Mouse (Mus musculus): ENCODE data around the gene Hist1h4j. TPM values are rescaled to one million over a fixed set of nuclear protein-coding genes. Genes with fewer than 3 reads are reported as not detected.
"Not testable (repeated sequence)": the region's sequence is repeated elsewhere in the genome, so short reads cannot be mapped to it uniquely, and the experiment has no call there.

Gene Hist1h4j
- polyA plus RNA-seq, 1 experiment from 2014 or later = 1.2 TPM

GRCm38 (mm10) chr13:21734010-21734905, 606 bp upstream of the Hist1h4j start:
- peak; percentile 77 for ATAC-seq (ENCODE audit: insufficient number of reproducible peaks, low FRiP score, low TSS enrichment, low read depth)
- Histone ChIP-seq H3K4me3 (peak overlapping the region; percentile 45), H3K4me2 (peak overlapping the region; percentile 67), H3K9me3 (no peaks in the 10 kb centered on the region), H3K27me3 (no peaks in the 10 kb centered on the region), H3K36me3 (no peaks in the 10 kb centered on the region), H3K27ac (peak overlapping the region; percentile 96), H3K9ac (peak overlapping the region; percentile 33; the same call in 1 of the 2 replicates), H3K4me1 (0 out of 2 replicates have a peak, but pooled peaks cover 2% of the 10 kb centered on the region)
- WGBS = under 1% methylated on average over 21 of the region's 21 CpGs

- Histone ChIP-seq H3K4me1 (peaks cover 10% of the 10 kb centered on the region), H3K27me3 (no peaks in the 10 kb centered on the region), H3K9ac (no peak overlapping the region), H3K36me3 (no peaks in the 10 kb centered on the region), H3K9me3 (no peaks in the 10 kb centered on the region), H3K27ac (no peak overlapping the region), H3K4me2 (no peak overlapping the region), H3K4me3 (no peak overlapping the region)
- no peak for ATAC-seq (ENCODE audit: insufficient number of reproducible peaks, low FRiP score, low TSS enrichment, low read depth)
- WGBS = 84% methylated on average over 1 of the region's 1 CpGs
Measured at GRCm38 (mm10) chr13:21745006-21745405, 10.1 kb downstream of the Hist1h4j start.

- peak overlapping the region; percentile 23 for H3K9ac ChIP-seq
- H3K36me3 ChIP-seq = no peaks in the 10 kb centered on the region
- H3K9me3 ChIP-seq = no peaks in the 10 kb centered on the region
- H3K27ac ChIP-seq = peak overlapping the region; percentile 94
- ATAC-seq (ENCODE audit: insufficient number of reproducible peaks, low FRiP score, low TSS enrichment, low read depth) = no peak
- WGBS = 6% methylated on average over 5 of the region's 5 CpGs
- peak overlapping the region; percentile 53 for H3K4me2 ChIP-seq
- H3K27me3 ChIP-seq = no peaks in the 10 kb centered on the region
- peak overlapping the region; percentile 47 for H3K4me3 ChIP-seq
- peaks cover 20% of the 10 kb centered on the region for H3K4me1 ChIP-seq
Measured at GRCm38 (mm10) chr13:21749387-21750158, 14.7 kb downstream of the Hist1h4j start.

- H3K9me3 ChIP-seq, H3K27me3 ChIP-seq, H3K36me3 ChIP-seq: not testable (repeated sequence)
- WGBS = under 1% methylated on average over 45 of the region's 56 CpGs
- Histone ChIP-seq H3K4me2 (peak within 1 kb of the TSS; percentile 53), H3K4me1 (peaks cover 23% of the 10 kb centered on the region), H3K9ac (peak within 1 kb of the TSS; percentile 23), H3K27ac (peak within 1 kb of the TSS; percentile 94), H3K4me3 (peak within 1 kb of the TSS; percentile 47)
- ATAC-seq (ENCODE audit: insufficient number of reproducible peaks, low FRiP score, low TSS enrichment, low read depth) = peak; percentile 81
Measured at GRCm38 (mm10) chr13:21750159-21751017, 15.5 kb downstream of the Hist1h4j start, which contains the start of gene Hist1h4k. Hist1h4k (minus strand) TSS chr13:21750505.

- H3K27ac ChIP-seq = no peak overlapping the region
- no peak for ATAC-seq (ENCODE audit: insufficient number of reproducible peaks, low FRiP score, low TSS enrichment, low read depth)
- peaks cover 23% of the 10 kb centered on the region for H3K4me1 ChIP-seq
- no peaks in the 10 kb centered on the region for H3K36me3 ChIP-seq
- H3K4me3 ChIP-seq = no peak overlapping the region
- H3K9ac ChIP-seq = no peak overlapping the region
- H3K27me3 ChIP-seq = no peaks in the 10 kb centered on the region
- H3K4me2 ChIP-seq = no peak overlapping the region
- H3K9me3 ChIP-seq = no peaks in the 10 kb centered on the region
Measured at GRCm38 (mm10) chr13:21751417-21751816, 16.6 kb downstream of the Hist1h4j start.

GRCm38 (mm10) chr13:21751827-21752226, 17.0 kb downstream of the Hist1h4j start:
- Histone ChIP-seq H3K36me3 (no peaks in the 10 kb centered on the region), H3K27me3 (no peaks in the 10 kb centered on the region), H3K9me3 (no peaks in the 10 kb centered on the region), H3K27ac (peak overlapping the region; percentile 67), H3K4me2 (no peak overlapping the region), H3K4me1 (peaks cover 23% of the 10 kb centered on the region), H3K4me3 (no peak overlapping the region), H3K9ac (no peak overlapping the region)
- WGBS = 73% methylated on average over 3 of the region's 3 CpGs
- no peak for ATAC-seq (ENCODE audit: insufficient number of reproducible peaks, low FRiP score, low TSS enrichment, low read depth)

GRCm38 (mm10) chr13:21752356-21752755, 17.5 kb downstream of the Hist1h4j start:
- 33% methylated on average over 3 of the region's 3 CpGs for WGBS
- no peaks in the 10 kb centered on the region for H3K9me3 ChIP-seq
- H3K4me2 ChIP-seq = no peak overlapping the region
- no peak overlapping the region for H3K4me3 ChIP-seq
- H3K27ac ChIP-seq = peak overlapping the region; percentile 67
- H3K36me3 ChIP-seq = no peaks in the 10 kb centered on the region
- no peak overlapping the region for H3K9ac ChIP-seq
- peaks cover 23% of the 10 kb centered on the region for H3K4me1 ChIP-seq
- no peak for ATAC-seq (ENCODE audit: insufficient number of reproducible peaks, low FRiP score, low TSS enrichment, low read depth)
- H3K27me3 ChIP-seq = no peaks in the 10 kb centered on the region

GRCm38 (mm10) chr13:21753051-21753523, 18.2 kb downstream of the Hist1h4j start:
- peaks cover 23% of the 10 kb centered on the region for H3K4me1 ChIP-seq
- H3K27ac ChIP-seq = peak overlapping the region; percentile 93
- 1% methylated on average over 10 of the region's 10 CpGs for WGBS
- H3K27me3 ChIP-seq = no peaks in the 10 kb centered on the region
- peak overlapping the region; percentile 26; the same call in 1 of the 2 replicates for H3K9ac ChIP-seq
- no peaks in the 10 kb centered on the region for H3K9me3 ChIP-seq
- peak overlapping the region; percentile 63 for H3K4me2 ChIP-seq
- ATAC-seq (ENCODE audit: insufficient number of reproducible peaks, low FRiP score, low TSS enrichment, low read depth) = peak; percentile 1; the same call in 1 of the 2 replicates
- no peaks in the 10 kb centered on the region for H3K36me3 ChIP-seq
- peak overlapping the region; percentile 45 for H3K4me3 ChIP-seq

GRCm38 (mm10) chr13:21753524-21754285, 18.8 kb downstream of the Hist1h4j start, which contains the start of the genes Hist1h2ak and Hist1h2bn:
Hist1h2ak (minus strand) TSS chr13:21753827.
Hist1h2bn (plus strand) TSS chr13:21754123.
- H3K27ac ChIP-seq = peak within 1 kb of the TSS; percentile 93
- H3K27me3 ChIP-seq, H3K9me3 ChIP-seq, H3K36me3 ChIP-seq: not testable (repeated sequence)
- 0% methylated on average over 48 of the region's 50 CpGs for WGBS
- H3K9ac ChIP-seq = peak within 1 kb of the TSS; percentile 26; the same call in 1 of the 2 replicates
- peak within 1 kb of the TSS; percentile 63 for H3K4me2 ChIP-seq
- peak within 1 kb of the TSS; percentile 45 for H3K4me3 ChIP-seq
- H3K4me1 ChIP-seq = peaks cover 21% of the 10 kb centered on the region
- peak; percentile 93 for ATAC-seq (ENCODE audit: insufficient number of reproducible peaks, low FRiP score, low TSS enrichment, low read depth)

GRCm38 (mm10) chr13:21754294-21755001, 19.6 kb downstream of the Hist1h4j start:
- H3K9ac ChIP-seq = peak overlapping the region; percentile 23; the same call in 1 of the 2 replicates
- H3K9me3 ChIP-seq; ATAC-seq (ENCODE audit: insufficient number of reproducible peaks, low FRiP score, low TSS enrichment, low read depth); H3K27me3 ChIP-seq; H3K36me3 ChIP-seq: not testable (repeated sequence)
- peaks cover 15% of the 10 kb centered on the region for H3K4me1 ChIP-seq
- peak overlapping the region; percentile 63 for H3K4me2 ChIP-seq
- peak overlapping the region; percentile 93 for H3K27ac ChIP-seq
- 0% methylated on average over 19 of the region's 26 CpGs for WGBS
- H3K4me3 ChIP-seq = peak overlapping the region; percentile 45
